Mouse (Mus musculus): ENCODE measurements around the gene Cadps2. TPM values are rescaled to one million over a fixed set of nuclear protein-coding genes. Genes with fewer than 3 reads are reported as not detected.

The Cadps2 gene
- total RNA-seq, 2 experiments from 2014 or later = 2.1 to 2.5 TPM

- DNase-seq = no peak
These were observed 315.5 kb downstream of the Cadps2 start for GRCm38 (mm10) chr6:23523710-23524109.

GRCm38 (mm10) chr6:23522556-23522955 is 316.7 kb downstream of the Cadps2 start:
- DNase-seq = no peak

GRCm38 (mm10) chr6:23498611-23499010 is 340.6 kb downstream of the Cadps2 start:
- DNase-seq = no peak

GRCm38 (mm10) chr6:23491804-23492203 is 347.4 kb downstream of the Cadps2 start:
- DNase-seq = peak; percentile 5

- DNase-seq = no peak
These were observed 348.8 kb downstream of the Cadps2 start for GRCm38 (mm10) chr6:23490431-23490830.

- no peak for DNase-seq
These were observed 350.2 kb downstream of the Cadps2 start for GRCm38 (mm10) chr6:23489046-23489445.

- peak; percentile 16 for DNase-seq
These were observed 366.5 kb downstream of the Cadps2 start for GRCm38 (mm10) chr6:23472686-23473085.

GRCm38 (mm10) chr6:23471830-23472229 is 367.4 kb downstream of the Cadps2 start:
- DNase-seq = no peak

- no peak for DNase-seq
These were observed 371.3 kb downstream of the Cadps2 start for GRCm38 (mm10) chr6:23467885-23468284.

- peak; percentile 18 for DNase-seq
These were observed 376.5 kb downstream of the Cadps2 start for GRCm38 (mm10) chr6:23462600-23463280.

GRCm38 (mm10) chr6:23457748-23458147 is 381.5 kb downstream of the Cadps2 start:
- peak; percentile 72 for DNase-seq

- DNase-seq = no peak
These were observed 385.3 kb downstream of the Cadps2 start for GRCm38 (mm10) chr6:23453907-23454306.

- no peak for DNase-seq
These were observed 399.3 kb downstream of the Cadps2 start for GRCm38 (mm10) chr6:23439897-23440296.

- DNase-seq = no peak
These were observed 428.8 kb downstream of the Cadps2 start for GRCm38 (mm10) chr6:23410256-23411049.

- DNase-seq = no peak
These were observed 445.1 kb downstream of the Cadps2 start for GRCm38 (mm10) chr6:23394131-23394530.

- no peak for DNase-seq
These were observed 446.5 kb downstream of the Cadps2 start for GRCm38 (mm10) chr6:23392711-23393110.

GRCm38 (mm10) chr6:23386711-23387110 is 452.5 kb downstream of the Cadps2 start:
- DNase-seq = no peak

- DNase-seq = no peak
These were observed 456.2 kb downstream of the Cadps2 start for GRCm38 (mm10) chr6:23383004-23383347.

GRCm38 (mm10) chr6:23382283-23383003 is 456.8 kb downstream of the Cadps2 start:
- no peak for DNase-seq

GRCm38 (mm10) chr6:23376327-23376726 is 462.9 kb downstream of the Cadps2 start:
- no peak for DNase-seq

GRCm38 (mm10) chr6:23361842-23362451 is 477.3 kb downstream of the Cadps2 start:
- no peak for DNase-seq

GRCm38 (mm10) chr6:23360596-23360995 is 478.6 kb downstream of the Cadps2 start:
- DNase-seq = no peak

GRCm38 (mm10) chr6:23356141-23356540 is 483.1 kb downstream of the Cadps2 start:
- no peak for DNase-seq

Data from heart, postnatal 4 days (tissue).